Mouse (Mus musculus): ENCODE results near the gene A730049H05Rik. TPM values are rescaled to one million over a fixed set of nuclear protein-coding genes. Genes with fewer than 3 reads are reported as not detected.
A peak's percentile ranks its signal among the peaks of the same experiment; 100 is the strongest.

A730049H05Rik gene
- polyA plus RNA-seq (2015; fragmentation: Nextera tagmentation; extraction: Ambion mirVana) = 0.50 and 0.70 TPM in 2 replicates

- H3K4me1 ChIP-seq (replicated peaks; ENCODE audit: control insufficient read depth, insufficient read depth) = no peaks in the 10 kb centered on the region
- TF ChIP-seq EP300 (optimal IDR thresholded peaks at IDR 0.05) (no peak), CTCF (IDR thresholded peaks at IDR 0.05; ENCODE audit: low read depth) (no peak)
- no peak within 1 kb of the TSS for H3K27ac ChIP-seq (replicated peaks)
- peak; percentile 68 for ATAC-seq (ENCODE audit: low FRiP score, low TSS enrichment)
- DNase-seq (ENCODE audit: low spot score) = peak; percentile 44
- no peaks in the 10 kb centered on the region for H3K36me3 ChIP-seq (ENCODE audit: control insufficient read depth, insufficient read depth, low read length)
- 0 out of 2 replicates have a peak within 1 kb of the TSS, but pooled peaks have one; percentile 20 for H3K4me2 ChIP-seq (replicated peaks; ENCODE audit: low read depth)
- 19% methylated on average over 8 of the region's 8 CpGs for whole genome bisulfite sequencing
- H3K9me3 ChIP-seq (ENCODE audit: control insufficient read depth, low read length) = no peaks in the 10 kb centered on the region
- no peak within 1 kb of the TSS for H3K4me3 ChIP-seq (ENCODE audit: low read depth, low read length)
- no peak within 1 kb of the TSS for H3K9ac ChIP-seq (ENCODE audit: low read length)
- H3K27me3 ChIP-seq (ENCODE audit: control insufficient read depth, insufficient read depth, low read length) = no peaks in the 10 kb centered on the region
Measured at GRCm38 (mm10) chr6:92816311-92816751, at the start of gene A730049H05Rik. Gene A730049H05Rik (plus strand): TSS chr6:92816478.

GRCm38 (mm10) chr6:92776356-92776755 is 39.9 kb upstream of the A730049H05Rik start:
- no peak for DNase-seq (ENCODE audit: low spot score)
- no peak for ATAC-seq (ENCODE audit: low FRiP score, low TSS enrichment)
- H3K4me2 ChIP-seq (replicated peaks; ENCODE audit: low read depth) = no peak overlapping the region
- H3K9ac ChIP-seq (ENCODE audit: low read length) = no peak overlapping the region
- no peak overlapping the region for H3K4me3 ChIP-seq (ENCODE audit: low read depth, low read length)
- H3K27me3 ChIP-seq (ENCODE audit: control insufficient read depth, insufficient read depth, low read length) = no peaks in the 10 kb centered on the region
- no peaks in the 10 kb centered on the region for H3K9me3 ChIP-seq (ENCODE audit: control insufficient read depth, low read length)
- WGBS = 13% methylated on average over 2 of the region's 2 CpGs
- H3K27ac ChIP-seq (replicated peaks) = no peak overlapping the region
- no peaks in the 10 kb centered on the region for H3K36me3 ChIP-seq (ENCODE audit: control insufficient read depth, insufficient read depth, low read length)
- no peaks in the 10 kb centered on the region for H3K4me1 ChIP-seq (replicated peaks; ENCODE audit: control insufficient read depth, insufficient read depth)
- TF ChIP-seq EP300 (optimal IDR thresholded peaks at IDR 0.05) (no peak), CTCF (IDR thresholded peaks at IDR 0.05; ENCODE audit: low read depth) (peak; percentile 85)

DNA sequence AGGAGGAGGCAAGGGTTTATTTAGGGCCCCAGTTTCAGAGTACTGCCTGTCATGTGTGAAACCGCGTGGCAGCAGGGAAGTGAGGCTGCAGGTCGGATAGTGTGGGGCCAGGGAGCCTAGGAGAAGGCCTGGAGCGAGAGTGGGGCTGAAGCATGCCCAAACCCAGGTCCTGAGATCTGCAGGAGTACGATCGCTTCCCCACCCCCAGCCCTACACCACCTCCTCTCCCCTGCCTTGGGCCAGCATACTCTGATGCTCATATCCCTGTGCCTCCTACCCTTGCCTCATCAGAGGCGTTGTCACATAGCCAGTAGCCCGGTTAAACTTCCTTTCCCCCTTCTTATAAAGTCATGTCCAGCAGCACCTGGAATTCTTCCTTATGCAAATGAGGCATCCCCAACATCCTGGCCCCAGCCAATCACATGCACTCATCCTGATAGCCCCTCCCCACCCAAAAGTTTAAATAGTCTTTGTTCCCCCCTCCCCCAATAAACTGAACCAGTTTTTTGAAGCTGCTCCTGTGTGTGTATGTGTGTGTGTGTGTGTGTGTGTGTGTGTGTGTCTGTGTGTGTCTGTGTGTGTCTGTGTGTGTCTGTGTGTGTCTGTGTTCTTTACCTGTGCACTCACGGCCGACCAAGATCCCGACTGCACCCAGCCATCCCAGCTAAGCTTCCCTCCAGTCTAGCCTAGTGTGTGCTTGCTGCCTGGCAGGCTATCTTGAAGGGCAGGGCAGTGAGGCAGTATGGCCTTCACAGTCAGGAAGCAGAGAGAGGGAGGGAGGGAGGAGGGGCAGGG is 36.9 kb upstream of the A730049H05Rik start:
- H3K4me2 ChIP-seq (replicated peaks; ENCODE audit: low read depth) = no peak overlapping the region
- TF ChIP-seq CTCF (IDR thresholded peaks at IDR 0.05; ENCODE audit: low read depth) (no peak), EP300 (optimal IDR thresholded peaks at IDR 0.05) (no peak)
- H3K9me3 ChIP-seq (ENCODE audit: control insufficient read depth, low read length) = no peaks in the 10 kb centered on the region
- no peak overlapping the region for H3K4me3 ChIP-seq (ENCODE audit: low read depth, low read length)
- no peaks in the 10 kb centered on the region for H3K36me3 ChIP-seq (ENCODE audit: control insufficient read depth, insufficient read depth, low read length)
- H3K4me1 ChIP-seq (replicated peaks; ENCODE audit: control insufficient read depth, insufficient read depth) = no peaks in the 10 kb centered on the region
- no peaks in the 10 kb centered on the region for H3K27me3 ChIP-seq (ENCODE audit: control insufficient read depth, insufficient read depth, low read length)
- DNase-seq (ENCODE audit: low spot score) (peak; percentile 39), ATAC-seq (ENCODE audit: low FRiP score, low TSS enrichment) (peak; percentile 65; the same call in 1 of the 2 replicates)
- 78% methylated on average over 11 of the region's 11 CpGs for WGBS
- H3K27ac ChIP-seq (replicated peaks) = no peak overlapping the region
- no peak overlapping the region for H3K9ac ChIP-seq (ENCODE audit: low read length)

DNA sequence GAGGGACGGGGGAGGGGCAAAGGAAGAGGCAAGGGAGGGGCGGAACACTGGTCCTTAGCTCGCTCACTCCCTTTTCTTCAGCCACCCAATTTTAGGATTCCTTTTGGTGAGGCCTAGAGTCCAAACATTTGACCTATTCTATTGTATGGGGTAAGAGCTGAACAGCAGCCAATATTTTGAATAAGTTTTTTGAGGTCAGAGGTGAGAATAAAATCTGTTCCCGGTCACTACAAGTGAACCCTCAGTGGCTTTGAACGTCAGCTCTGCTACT is 36.4 kb upstream of the A730049H05Rik start:
- ATAC-seq (ENCODE audit: low FRiP score, low TSS enrichment) (no peak), DNase-seq (ENCODE audit: low spot score) (no peak)
- no peaks in the 10 kb centered on the region for H3K4me1 ChIP-seq (replicated peaks; ENCODE audit: control insufficient read depth, insufficient read depth)
- 48% methylated on average over 5 of the region's 5 CpGs for WGBS
- H3K9ac ChIP-seq (ENCODE audit: low read length) = no peak overlapping the region
- H3K27me3 ChIP-seq (ENCODE audit: control insufficient read depth, insufficient read depth, low read length) = no peaks in the 10 kb centered on the region
- H3K36me3 ChIP-seq (ENCODE audit: control insufficient read depth, insufficient read depth, low read length) = no peaks in the 10 kb centered on the region
- no peak for TF ChIP-seq CTCF (IDR thresholded peaks at IDR 0.05; ENCODE audit: low read depth)
- TF ChIP-seq EP300 (optimal IDR thresholded peaks at IDR 0.05) = no peak
- H3K9me3 ChIP-seq (ENCODE audit: control insufficient read depth, low read length) = no peaks in the 10 kb centered on the region
- no peak overlapping the region for H3K27ac ChIP-seq (replicated peaks)
- H3K4me2 ChIP-seq (replicated peaks; ENCODE audit: low read depth) = no peak overlapping the region
- no peak overlapping the region for H3K4me3 ChIP-seq (ENCODE audit: low read depth, low read length)

GRCm38 (mm10) chr6:92781446-92781845 is 34.8 kb upstream of the A730049H05Rik start:
- Histone ChIP-seq H3K4me1 (replicated peaks; ENCODE audit: control insufficient read depth, insufficient read depth) (no peaks in the 10 kb centered on the region), H3K9ac (ENCODE audit: low read length) (no peak overlapping the region), H3K4me2 (replicated peaks; ENCODE audit: low read depth) (no peak overlapping the region), H3K27me3 (ENCODE audit: control insufficient read depth, insufficient read depth, low read length) (no peaks in the 10 kb centered on the region), H3K27ac (replicated peaks) (no peak overlapping the region), H3K36me3 (ENCODE audit: control insufficient read depth, insufficient read depth, low read length) (no peaks in the 10 kb centered on the region; the same call in 1 of the 2 replicates), H3K4me3 (ENCODE audit: low read depth, low read length) (no peak overlapping the region), H3K9me3 (ENCODE audit: control insufficient read depth, low read length) (no peaks in the 10 kb centered on the region)
- no peak for TF ChIP-seq EP300 (optimal IDR thresholded peaks at IDR 0.05)
- no peak for TF ChIP-seq CTCF (IDR thresholded peaks at IDR 0.05; ENCODE audit: low read depth)
- ATAC-seq (ENCODE audit: low FRiP score, low TSS enrichment) (no peak), DNase-seq (ENCODE audit: low spot score) (no peak)
- 76% methylated on average over 6 of the region's 6 CpGs for WGBS

DNA sequence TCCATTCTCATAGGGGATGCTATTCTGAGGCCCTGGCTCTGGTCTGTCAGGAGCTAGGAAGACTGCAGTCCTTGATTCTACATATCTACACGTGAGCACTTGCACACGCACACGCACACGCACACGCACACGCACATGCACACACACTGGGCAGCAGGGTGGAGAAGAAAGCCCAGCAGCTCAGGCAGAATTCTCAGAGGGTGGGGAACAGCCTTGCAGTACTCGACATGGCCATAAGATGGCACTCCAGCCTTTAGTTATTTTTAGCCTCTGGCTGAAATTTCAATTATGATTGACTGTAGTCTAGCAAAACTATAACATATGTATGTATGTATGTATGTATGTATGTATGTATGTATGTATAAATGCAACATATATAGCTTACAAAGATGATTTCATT is 31.5 kb upstream of the A730049H05Rik start:
- ATAC-seq (ENCODE audit: low FRiP score, low TSS enrichment) (no peak), DNase-seq (ENCODE audit: low spot score) (peak; percentile 70)
- TF ChIP-seq CTCF (IDR thresholded peaks at IDR 0.05; ENCODE audit: low read depth) (peak; percentile 92), EP300 (optimal IDR thresholded peaks at IDR 0.05) (no peak)
- Histone ChIP-seq H3K4me1 (replicated peaks; ENCODE audit: control insufficient read depth, insufficient read depth) (no peaks in the 10 kb centered on the region), H3K27ac (replicated peaks) (no peak overlapping the region), H3K36me3 (ENCODE audit: control insufficient read depth, insufficient read depth, low read length) (no peaks in the 10 kb centered on the region; the same call in 1 of the 2 replicates), H3K4me3 (ENCODE audit: low read depth, low read length) (no peak overlapping the region), H3K9me3 (ENCODE audit: control insufficient read depth, low read length) (no peaks in the 10 kb centered on the region), H3K27me3 (ENCODE audit: control insufficient read depth, insufficient read depth, low read length) (no peaks in the 10 kb centered on the region), H3K4me2 (replicated peaks; ENCODE audit: low read depth) (no peak overlapping the region), H3K9ac (ENCODE audit: low read length) (no peak overlapping the region)
- WGBS = 19% methylated on average over 7 of the region's 7 CpGs

Data from stomach, postnatal 0 days (tissue).